Mouse (Mus musculus) left cerebral cortex, postnatal 10 days (tissue): ENCODE measurements around the gene Vmn2r72. TPM values are rescaled to one million over a fixed set of nuclear protein-coding genes. Genes with fewer than 3 reads are reported as not detected.

Experiments
- DNase-seq, 2 experiments: peaks; one replicate each; pipeline ENCODE4 v3.0.0; 2021 to 2022; ENCODE audit warnings: low spot score in 2 of 2, mixed read lengths in 1 of 2; ENCODE audit errors: extremely low spot score in 1 of 2
- intact Hi-C: fragments of 180-260 bp; cut with DNase I; formaldehyde crosslinking; loops from one replicate; pipeline ENCODE4 v1.15.1; 2025
- total RNA-seq, 2 experiments: library from RNA; stranded (reverse); gene quantifications; 2 replicates each; pipeline ENCODE4 v1.2.3; 2021

The Vmn2r72 gene
- total RNA-seq: not detected

GRCm38 (mm10) chr7:85754997-85755396, at the start of gene Vmn2r72:
Vmn2r72 (minus strand) TSS chr7:85755097.
- intact Hi-C loops: no loop called here
- DNase-seq: no peak

Other genes starting within 250 kb of the Vmn2r72 start
- not detected for gene Vmn2r71, start 192.0 kb downstream of the Vmn2r72 start, total RNA-seq
- not detected for gene Vmn2r70, start 185.9 kb downstream of the Vmn2r72 start, total RNA-seq
- gene Vmn2r73, start 121.2 kb upstream of the Vmn2r72 start, total RNA-seq: not detected
- gene Vmn2r74, start 206.5 kb upstream of the Vmn2r72 start, total RNA-seq: not detected